Mouse (Mus musculus) T-helper 17 cell (primary cell): ENCODE data around the gene Fam240a.

Experiments used
- in situ Hi-C, 2 experiments: fragments of 300-600 bp; cut with MboI, MseI; formaldehyde crosslinking; loops; 1 replicate in 1 of 2; 2 replicates in 1 of 2; pipeline ENCODE4 v1.15.1; 2025; ENCODE audit warnings: high pct_unique_total_duplicates in 2 of 2

Gene Fam240a

GRCm38 (mm10) chr9:110895994-110896393 lies 20.7 kb downstream of the Fam240a start:
- in situ Hi-C loops, result no loop called here

- in situ Hi-C loops, result no loop called here
Observed at GRCm38 (mm10) chr9:110895507-110895906, 21.2 kb downstream of the Fam240a start.

- in situ Hi-C loops, result no loop called here
Observed at GRCm38 (mm10) chr9:110893429-110893828, 23.2 kb downstream of the Fam240a start.

- in situ Hi-C loops, result no loop called here
Observed at GRCm38 (mm10) chr9:110892552-110892951, 24.1 kb downstream of the Fam240a start.

- in situ Hi-C loops, result no loop called here
Observed at GRCm38 (mm10) chr9:110891077-110891828, 25.4 kb downstream of the Fam240a start.

- in situ Hi-C loops, result no loop called here
Observed at GRCm38 (mm10) chr9:110890026-110890783, 26.5 kb downstream of the Fam240a start.

GRCm38 (mm10) chr9:110888935-110889334 lies 27.7 kb downstream of the Fam240a start:
- in situ Hi-C loops, result no loop called here

- in situ Hi-C loops, result no loop called here
Observed at GRCm38 (mm10) chr9:110887388-110888303, 29.0 kb downstream of the Fam240a start.

GRCm38 (mm10) chr9:110881953-110882352 lies 34.7 kb downstream of the Fam240a start:
- in situ Hi-C loops, result no loop called here

- in situ Hi-C loops, result no loop called here
Observed at GRCm38 (mm10) chr9:110880772-110881171, 35.9 kb downstream of the Fam240a start.

- in situ Hi-C loops, result no loop called here
Observed at GRCm38 (mm10) chr9:110879998-110880561, 36.6 kb downstream of the Fam240a start, which contains the start of gene Tmie. Gene Tmie (minus strand): TSS chr9:110880113.

- in situ Hi-C loops, result no loop called here
Observed at GRCm38 (mm10) chr9:110879191-110879920, 37.3 kb downstream of the Fam240a start, which contains the start of gene Als2cl. Gene Als2cl (plus strand): TSS chr9:110879870.

- in situ Hi-C loops, result no loop called here
Observed at GRCm38 (mm10) chr9:110877888-110878287, 38.8 kb downstream of the Fam240a start.

GRCm38 (mm10) chr9:110877353-110877752 lies 39.3 kb downstream of the Fam240a start:
- in situ Hi-C loops, result no loop called here

GRCm38 (mm10) chr9:110875288-110875695 lies 41.4 kb downstream of the Fam240a start:
- in situ Hi-C loops, result no loop called here

GRCm38 (mm10) chr9:110874660-110875191 lies 41.9 kb downstream of the Fam240a start:
- in situ Hi-C loops, result loop anchor here (5.0 kb wide), 3 partner anchors 92 to 147 kb away; no protein-coding TSS in a partner anchor

GRCm38 (mm10) chr9:110873681-110874659 lies 42.7 kb downstream of the Fam240a start:
- in situ Hi-C loops, result loop anchor here (5.0 kb wide), 3 partner anchors 92 to 147 kb away; no protein-coding TSS in a partner anchor

GRCm38 (mm10) chr9:110871030-110871429 lies 45.6 kb downstream of the Fam240a start:
- in situ Hi-C loops, result loop anchor here (5.0 kb wide), 3 partner anchors 89 to 144 kb away; no protein-coding TSS in a partner anchor
